Comparison of ENCODE assay signal across 31 mouse cellular contexts in the genomic region with DNA sequence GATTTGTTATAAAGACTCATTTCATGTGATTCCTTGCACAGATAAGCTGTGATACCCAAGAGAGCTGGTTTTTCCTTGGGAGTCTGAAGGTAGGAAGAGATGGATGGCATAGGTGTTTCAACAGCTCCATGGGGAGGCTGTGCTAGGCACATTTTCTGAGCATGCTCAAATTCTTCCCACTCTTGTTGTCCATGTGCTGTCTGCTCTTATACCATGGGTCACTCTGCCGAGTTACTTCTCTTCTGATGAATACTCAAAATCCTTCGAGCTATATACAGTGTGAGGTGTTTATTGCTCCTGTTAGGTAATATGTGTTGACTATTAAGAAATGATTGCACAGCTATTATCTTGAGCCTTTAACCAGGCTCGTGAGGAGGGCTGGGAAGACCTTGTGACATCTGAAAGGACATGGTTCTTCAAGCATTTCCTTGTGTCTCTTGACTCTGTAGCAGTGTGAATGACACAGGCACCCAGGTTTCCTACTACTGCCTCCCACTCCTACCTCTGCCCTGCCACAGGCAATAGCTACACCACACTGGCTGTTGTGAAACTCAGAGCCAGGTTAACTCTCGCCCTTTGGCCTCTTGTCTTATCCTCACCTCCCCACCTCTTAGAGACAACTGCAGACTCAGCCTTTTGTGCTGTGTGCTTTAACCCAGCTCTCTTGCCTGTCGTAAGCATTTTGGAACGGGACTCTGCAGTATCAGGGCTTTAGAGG. TPM values are rescaled to one million over a fixed set of nuclear protein-coding genes. Genes with fewer than 3 reads are reported as not detected.
DNase-seq lines count a peak whose midpoint lies in the region; ATAC-seq and TF ChIP-seq lines count a peak whose summit lies in the region.
"Had no signal": no experiment of that assay in that cellular context is flagged by ENCODE, and none has a peak within 500 bp of the region (broad histone marks: within the 10 kb centered on the region; RNA-seq: fewer than 3 reads in every experiment).

No protein-coding gene starts in this region.

- ATAC-seq in stomach, embryonic 16.5 days (ENCODE audit: insufficient read depth, low FRiP score): peak; percentile 22; the same call in 1 of the 2 replicates
- ATAC-seq in stomach, postnatal 0 days (ENCODE audit: low FRiP score, low TSS enrichment): no peak
- ATAC-seq in limb, embryonic 14.5 days (ENCODE audit: low FRiP score, low read depth): no peak
- ATAC-seq: activated CD4-positive, CD25-positive, alpha-beta regulatory T cell, adult 4 months; forebrain, embryonic 13.5 days; inflammation-experienced regulatory T-cells, adult 6 months; midbrain, embryonic 15.5 days had no signal

- H3K27me3 ChIP-seq in kidney, adult 2 months (replicated peaks; ENCODE audit: control insufficient read depth, insufficient read depth, low read length): no peaks in the 10 kb centered on the region
- no peaks in the 10 kb centered on the region for H3K27me3 ChIP-seq in stomach, embryonic 16.5 days (ENCODE audit: control insufficient read depth, insufficient read depth, low read length)
- no peaks in the 10 kb centered on the region for H3K27me3 ChIP-seq in stomach, postnatal 0 days (ENCODE audit: control insufficient read depth, insufficient read depth, low read length)
- H3K27me3 ChIP-seq in limb, embryonic 14.5 days (ENCODE audit: control insufficient read depth, insufficient read depth, low read length): no peaks in the 10 kb centered on the region
- H3K27me3 ChIP-seq: embryonic facial prominence, embryonic 12.5 days; forebrain, embryonic 13.5 days; heart, embryonic 15.5 days; midbrain, embryonic 15.5 days; neural tube, embryonic 15.5 days; stomach, embryonic 15.5 days had no signal

- TF ChIP-seq CTCF in kidney, adult 2 months (conservative IDR thresholded peaks at IDR 0.05; ENCODE audit: insufficient read depth, insufficient read length, low read depth, low read length): no peak
- TF ChIP-seq CTCF in stomach, postnatal 0 days (IDR thresholded peaks at IDR 0.05; ENCODE audit: low read depth): no peak

- no peak overlapping the region for H3K4me3 ChIP-seq in kidney, adult 2 months (ENCODE audit: insufficient read depth, low read depth, low read length)
- no peak overlapping the region for H3K4me3 ChIP-seq in stomach, embryonic 16.5 days (replicated peaks; ENCODE audit: low read length)
- no peak overlapping the region for H3K4me3 ChIP-seq in stomach, postnatal 0 days (ENCODE audit: low read depth, low read length)
- no peak overlapping the region for H3K4me3 ChIP-seq in limb, embryonic 14.5 days (replicated peaks; ENCODE audit: low read length)
- H3K4me3 ChIP-seq: embryonic facial prominence, embryonic 12.5 days; forebrain, embryonic 13.5 days; heart, embryonic 15.5 days; hindbrain, embryonic 13.5 days; midbrain, embryonic 15.5 days; neural tube, embryonic 15.5 days; stomach, embryonic 15.5 days had no signal

- WGBS in kidney, adult 2 months: 65% methylated on average over 6 of the region's 6 CpGs
- WGBS in stomach, embryonic 16.5 days: 68% methylated on average over 6 of the region's 6 CpGs
- WGBS in stomach, postnatal 0 days: 76% methylated on average over 6 of the region's 6 CpGs
- WGBS in limb, embryonic 14.5 days: 65% methylated on average over 6 of the region's 6 CpGs

- H3K4me1 ChIP-seq in kidney, adult 2 months (ENCODE audit: control insufficient read depth, insufficient read depth, low read length): no peaks in the 10 kb centered on the region
- 0 out of 2 replicates have a peak, but pooled peaks cover 6% of the 10 kb centered on the region for H3K4me1 ChIP-seq in stomach, embryonic 16.5 days (ENCODE audit: control insufficient read depth, insufficient read depth, low read length)
- H3K4me1 ChIP-seq in stomach, postnatal 0 days (replicated peaks; ENCODE audit: control insufficient read depth, insufficient read depth): no peaks in the 10 kb centered on the region
- peaks cover 35% of the 10 kb centered on the region for H3K4me1 ChIP-seq in limb, embryonic 14.5 days (ENCODE audit: control insufficient read depth, insufficient read depth, low read length)

- no peaks in the 10 kb centered on the region for H3K9me3 ChIP-seq in stomach, embryonic 16.5 days (replicated peaks; ENCODE audit: control insufficient read depth, low read length)
- no peaks in the 10 kb centered on the region for H3K9me3 ChIP-seq in stomach, postnatal 0 days (ENCODE audit: control insufficient read depth, low read length)
- H3K9me3 ChIP-seq in limb, embryonic 14.5 days (ENCODE audit: control insufficient read depth, low read length): no peaks in the 10 kb centered on the region
- H3K9me3 ChIP-seq: embryonic facial prominence, embryonic 12.5 days; forebrain, embryonic 13.5 days; heart, embryonic 15.5 days; hindbrain, embryonic 13.5 days; midbrain, embryonic 15.5 days; neural tube, embryonic 15.5 days; stomach, embryonic 15.5 days had no signal

- TF ChIP-seq POLR2A in kidney, adult 2 months (IDR thresholded peaks at IDR 0.05; ENCODE audit: low read depth, low read length): no peak
- no peak for TF ChIP-seq POLR2A in limb, embryonic 14.5 days (IDR thresholded peaks at IDR 0.05; ENCODE audit: borderline replicate concordance, extremely low read depth, insufficient read depth, insufficient read length)

- peak; percentile 40 for DNase-seq in kidney, adult 2 months
- no peak for DNase-seq in kidney, postnatal 14 days
- no peak for DNase-seq in stomach, postnatal 0 days (ENCODE audit: low spot score)
- no peak for DNase-seq in limb, embryonic 14.5 days (ENCODE audit: low spot score)
- DNase-seq in layer of hippocampus, adult 9-11 months: no peak
- DNase-seq in Muller cell, postnatal 12 days (ENCODE audit: inconsistent ontology term): no peak
- DNase-seq: adrenal gland, postnatal 10 days; B cell, adult 2 months; cerebellum, adult 18-20 months; cerebellum, postnatal 14 days; gastrocnemius, postnatal 10 days; heart, adult 18-20 months; heart, postnatal 36 days; kidney, postnatal 10 days; lung, embryonic 14.5 days; right cerebral cortex, adult 18-20 months; right cerebral cortex, postnatal 4 days; thymus, adult 2 months had no signal

- no peaks in the 10 kb centered on the region for H3K36me3 ChIP-seq in kidney, adult 2 months (ENCODE audit: control insufficient read depth, insufficient read depth, low read length)
- H3K36me3 ChIP-seq in stomach, embryonic 16.5 days (ENCODE audit: control insufficient read depth, insufficient read depth, low read length): no peaks in the 10 kb centered on the region
- no peaks in the 10 kb centered on the region for H3K36me3 ChIP-seq in stomach, postnatal 0 days (ENCODE audit: control insufficient read depth, insufficient read depth, low read length)
- H3K36me3 ChIP-seq in limb, embryonic 14.5 days (ENCODE audit: control insufficient read depth, insufficient read depth, low read length): no peaks in the 10 kb centered on the region
- H3K36me3 ChIP-seq: embryonic facial prominence, embryonic 12.5 days; heart, embryonic 15.5 days; hindbrain, embryonic 13.5 days; midbrain, embryonic 15.5 days; neural tube, embryonic 15.5 days; stomach, embryonic 15.5 days had no signal

- TF ChIP-seq EP300 in stomach, postnatal 0 days (optimal IDR thresholded peaks at IDR 0.05): no peak

- no peak overlapping the region for H3K4me2 ChIP-seq in stomach, embryonic 16.5 days (ENCODE audit: low read depth, low read length)
- no peak overlapping the region for H3K4me2 ChIP-seq in stomach, postnatal 0 days (replicated peaks; ENCODE audit: low read depth)
- no peak overlapping the region for H3K4me2 ChIP-seq in limb, embryonic 14.5 days (replicated peaks; ENCODE audit: low read depth, low read length, severe bottlenecking)
- H3K4me2 ChIP-seq: embryonic facial prominence, embryonic 12.5 days; forebrain, embryonic 13.5 days; heart, embryonic 15.5 days; hindbrain, embryonic 13.5 days; lung, embryonic 14.5 days; midbrain, embryonic 15.5 days; neural tube, embryonic 15.5 days; stomach, embryonic 15.5 days had no signal

- H3K27ac ChIP-seq in kidney, adult 2 months (ENCODE audit: insufficient read depth, low read depth, low read length): no peak overlapping the region
- no peak overlapping the region for H3K27ac ChIP-seq in stomach, embryonic 16.5 days (ENCODE audit: low read length)
- H3K27ac ChIP-seq in stomach, postnatal 0 days (replicated peaks): no peak overlapping the region
- peak overlapping the region; percentile 26; the same call in 1 of the 2 replicates for H3K27ac ChIP-seq in limb, embryonic 14.5 days (replicated peaks; ENCODE audit: low read depth, low read length)
- H3K27ac ChIP-seq: embryonic facial prominence, embryonic 12.5 days; forebrain, embryonic 13.5 days; heart, embryonic 15.5 days; hindbrain, embryonic 13.5 days; liver, embryonic 14.5 days; midbrain, embryonic 15.5 days; neural tube, embryonic 15.5 days; stomach, embryonic 15.5 days had no signal

- no peak overlapping the region for H3K9ac ChIP-seq in stomach, embryonic 16.5 days (ENCODE audit: low read length)
- H3K9ac ChIP-seq in stomach, postnatal 0 days (ENCODE audit: low read length): no peak overlapping the region
- no peak overlapping the region for H3K9ac ChIP-seq in limb, embryonic 14.5 days (ENCODE audit: low read depth, low read length, severe bottlenecking)
- H3K9ac ChIP-seq: embryonic facial prominence, embryonic 12.5 days; forebrain, embryonic 13.5 days; heart, embryonic 15.5 days; hindbrain, embryonic 13.5 days; liver, embryonic 14.5 days; lung, embryonic 14.5 days; midbrain, embryonic 15.5 days; neural tube, embryonic 15.5 days; stomach, embryonic 15.5 days had no signal

RNA-seq across cellular contexts. Expression of gene Gm1113, which starts 2.7 kb away (rescaled TPM):
- polyA plus RNA-seq in kidney, adult 2 months (2012; rRNA removed): not detected in 2 replicates
- not detected in 2 replicates for polyA plus RNA-seq in stomach, embryonic 16.5 days (2015; fragmentation: Nextera tagmentation; extraction: Ambion mirVana)
- polyA plus RNA-seq in stomach, postnatal 0 days (2015; fragmentation: Nextera tagmentation; extraction: Ambion mirVana): not detected in 2 replicates
- polyA plus RNA-seq in limb, embryonic 14.5 days (2012; rRNA removed): not detected in 2 replicates
- polyA plus RNA-seq in limb, embryonic 14.5 days (2014; fragmentation: Nextera tagmentation; extraction: Ambion mirVana): not detected in 2 replicates
- polyA plus RNA-seq: activated CD4-positive, CD25-positive, alpha-beta regulatory T cell, adult 4 months; embryonic facial prominence, embryonic 12.5 days; forebrain, embryonic 13.5 days; heart, embryonic 15.5 days; hindbrain, embryonic 13.5 days; inflammation-experienced regulatory T-cells, adult 6 months; limb, embryonic 11.5 days; liver, embryonic 14.5 days; lung, embryonic 14.5 days; midbrain, embryonic 15.5 days; neural tube, embryonic 15.5 days; stomach, embryonic 15.5 days; thymus, adult 2 months; urinary bladder, adult 2 months had no signal

RNA-seq across cellular contexts. Expression of gene Ddx25, which starts 37.5 kb away (rescaled TPM):
- 0.03 and 0.05 TPM in 2 replicates for polyA plus RNA-seq in kidney, adult 2 months (2012; rRNA removed)
- polyA plus RNA-seq in stomach, embryonic 16.5 days (2015; fragmentation: Nextera tagmentation; extraction: Ambion mirVana): 1.2 and 1.4 TPM in 2 replicates
- 0.38 and 0.50 TPM in 2 replicates for polyA plus RNA-seq in stomach, postnatal 0 days (2015; fragmentation: Nextera tagmentation; extraction: Ambion mirVana)
- polyA plus RNA-seq in limb, embryonic 14.5 days (2012; rRNA removed): 1.9 and 2.3 TPM in 2 replicates
- polyA plus RNA-seq in limb, embryonic 14.5 days (2014; fragmentation: Nextera tagmentation; extraction: Ambion mirVana): 3.0 TPM in 2 replicates
- polyA plus RNA-seq: urinary bladder, adult 2 months had no signal

RNA-seq across cellular contexts. Expression of gene Pus3, which starts 37.6 kb away (rescaled TPM):
- polyA plus RNA-seq in kidney, adult 2 months (2012; rRNA removed): 2.1 and 2.8 TPM in 2 replicates
- 16.9 and 17.1 TPM in 2 replicates for polyA plus RNA-seq in stomach, embryonic 16.5 days (2015; fragmentation: Nextera tagmentation; extraction: Ambion mirVana)
- polyA plus RNA-seq in stomach, postnatal 0 days (2015; fragmentation: Nextera tagmentation; extraction: Ambion mirVana): 7.9 and 9.3 TPM in 2 replicates
- polyA plus RNA-seq in limb, embryonic 14.5 days (2012; rRNA removed): 13.1 and 20.8 TPM in 2 replicates
- 18.2 and 21.7 TPM in 2 replicates for polyA plus RNA-seq in limb, embryonic 14.5 days (2014; fragmentation: Nextera tagmentation; extraction: Ambion mirVana)

RNA-seq across cellular contexts. Expression of gene Pate2, which starts 49.3 kb away (rescaled TPM):
- polyA plus RNA-seq in kidney, adult 2 months (2012; rRNA removed): 0.05 TPM in 1 of 2 replicates, not detected in the other
- polyA plus RNA-seq in stomach, embryonic 16.5 days (2015; fragmentation: Nextera tagmentation; extraction: Ambion mirVana): 0.34 and 0.57 TPM in 2 replicates
- 0.19 and 0.31 TPM in 2 replicates for polyA plus RNA-seq in stomach, postnatal 0 days (2015; fragmentation: Nextera tagmentation; extraction: Ambion mirVana)
- 0.53 and 0.97 TPM in 2 replicates for polyA plus RNA-seq in limb, embryonic 14.5 days (2012; rRNA removed)
- polyA plus RNA-seq in limb, embryonic 14.5 days (2014; fragmentation: Nextera tagmentation; extraction: Ambion mirVana): 0.37 and 0.55 TPM in 2 replicates
- polyA plus RNA-seq: inflammation-experienced regulatory T-cells, adult 6 months had no signal

RNA-seq across cellular contexts. Expression of gene Hyls1, which starts 49.4 kb away (rescaled TPM):
- 0.81 and 0.87 TPM in 2 replicates for polyA plus RNA-seq in kidney, adult 2 months (2012; rRNA removed)
- polyA plus RNA-seq in stomach, embryonic 16.5 days (2015; fragmentation: Nextera tagmentation; extraction: Ambion mirVana): 10.4 and 12.0 TPM in 2 replicates
- 4.1 and 4.7 TPM in 2 replicates for polyA plus RNA-seq in stomach, postnatal 0 days (2015; fragmentation: Nextera tagmentation; extraction: Ambion mirVana)
- polyA plus RNA-seq in limb, embryonic 14.5 days (2012; rRNA removed): 8.1 and 10.8 TPM in 2 replicates
- polyA plus RNA-seq in limb, embryonic 14.5 days (2014; fragmentation: Nextera tagmentation; extraction: Ambion mirVana): 15.4 and 15.8 TPM in 2 replicates
